Mouse (Mus musculus): ENCODE measurements around the gene Olfr617. TPM values are rescaled to one million over a fixed set of nuclear protein-coding genes. Genes with fewer than 3 reads are reported as not detected.

Olfr617 gene
- polyA plus RNA-seq, 1 experiment, result not detected

- Histone ChIP-seq H3K27ac (ENCODE audit: insufficient read depth, low read depth, low read length) (no peak overlapping the region), H3K4me3 (ENCODE audit: low read depth, low read length) (no peak overlapping the region), H3K36me3 (ENCODE audit: control insufficient read depth, insufficient read depth, low read length) (no peaks in the 10 kb centered on the region), H3K4me1 (ENCODE audit: control insufficient read depth, insufficient read depth, insufficient read length, low read length) (no peaks in the 10 kb centered on the region), H3K27me3 (ENCODE audit: control insufficient read depth, insufficient read depth, low read length) (no peaks in the 10 kb centered on the region)
- 77% methylated on average over 2 of the region's 2 CpGs for WGBS
- TF ChIP-seq POLR2A (IDR thresholded peaks at IDR 0.05; ENCODE audit: low read depth, low read length) (no peak), CTCF (IDR thresholded peaks at IDR 0.05; ENCODE audit: extremely low read depth, insufficient read length, insufficient replicate concordance, low read depth, low read length) (no peak)
Measured at GRCm38 (mm10) chr7:103607425-103607824, 34.6 kb downstream of the Olfr617 start.

- Histone ChIP-seq H3K27ac (ENCODE audit: insufficient read depth, low read depth, low read length) (no peak within 1 kb of the TSS), H3K27me3 (ENCODE audit: control insufficient read depth, insufficient read depth, low read length) (no peaks in the 10 kb centered on the region), H3K4me3 (ENCODE audit: low read depth, low read length) (no peak within 1 kb of the TSS), H3K36me3 (ENCODE audit: control insufficient read depth, insufficient read depth, low read length) (no peaks in the 10 kb centered on the region), H3K4me1 (ENCODE audit: control insufficient read depth, insufficient read depth, insufficient read length, low read length) (no peaks in the 10 kb centered on the region)
- 75% methylated on average over 2 of the region's 2 CpGs for WGBS
- TF ChIP-seq CTCF (IDR thresholded peaks at IDR 0.05; ENCODE audit: extremely low read depth, insufficient read length, insufficient replicate concordance, low read depth, low read length), result no peak
- TF ChIP-seq POLR2A (IDR thresholded peaks at IDR 0.05; ENCODE audit: low read depth, low read length), result no peak
Measured at GRCm38 (mm10) chr7:103612434-103612833, 39.6 kb downstream of the Olfr617 start, which contains the start of gene Olfr620. Olfr620 (minus strand) TSS chr7:103612534.

Other genes starting within 250 kb of the Olfr617 start
- gene Olfr598, start 249.5 kb upstream of the Olfr617 start, polyA plus RNA-seq (2012; rRNA removed), result not detected in 2 replicates
- gene Olfr599, start 237.1 kb upstream of the Olfr617 start, polyA plus RNA-seq (2012; rRNA removed), result not detected in 2 replicates
- gene Olfr600, start 223.4 kb upstream of the Olfr617 start, polyA plus RNA-seq (2012; rRNA removed), result not detected in 2 replicates
- gene Olfr601, start 210.4 kb upstream of the Olfr617 start, polyA plus RNA-seq (2012; rRNA removed), result not detected in 2 replicates
- gene Olfr603, start 186.9 kb upstream of the Olfr617 start, polyA plus RNA-seq (2012; rRNA removed), result not detected in 2 replicates
- gene Usp17lc, start 158.0 kb upstream of the Olfr617 start, polyA plus RNA-seq (2012; rRNA removed), result not detected in 2 replicates
- gene Olfr605, start 127.6 kb upstream of the Olfr617 start, polyA plus RNA-seq (2012; rRNA removed), result not detected in 2 replicates
- gene Olfr606, start 124.0 kb upstream of the Olfr617 start, polyA plus RNA-seq (2012; rRNA removed), result not detected in 2 replicates
- gene Olfr607, start 108.9 kb upstream of the Olfr617 start, polyA plus RNA-seq (2012; rRNA removed), result not detected in 2 replicates
- gene Olfr608, start 103.2 kb upstream of the Olfr617 start, polyA plus RNA-seq (2012; rRNA removed), result not detected in 2 replicates
- not detected in 2 replicates for gene Olfr609, start 75.0 kb upstream of the Olfr617 start, polyA plus RNA-seq (2012; rRNA removed)
- not detected in 2 replicates for gene Olfr610, start 60.9 kb upstream of the Olfr617 start, polyA plus RNA-seq (2012; rRNA removed)
- gene Olfr611, start 52.2 kb upstream of the Olfr617 start, polyA plus RNA-seq (2012; rRNA removed), result not detected in 2 replicates
- gene Olfr612, start 30.3 kb upstream of the Olfr617 start, polyA plus RNA-seq (2012; rRNA removed), result not detected in 2 replicates
- gene Olfr613, start 25.0 kb upstream of the Olfr617 start, polyA plus RNA-seq (2012; rRNA removed), result not detected in 2 replicates
- not detected in 2 replicates for gene Olfr615, start 17.0 kb upstream of the Olfr617 start, polyA plus RNA-seq (2012; rRNA removed)
- gene Olfr616, start 3.9 kb upstream of the Olfr617 start, polyA plus RNA-seq (2012; rRNA removed), result not detected in 2 replicates
- gene Olfr618, start 17.0 kb downstream of the Olfr617 start, polyA plus RNA-seq (2012; rRNA removed), result not detected in 2 replicates
- not detected in 2 replicates for gene Olfr619, start 27.5 kb downstream of the Olfr617 start, polyA plus RNA-seq (2012; rRNA removed)
- gene Olfr620, start 39.5 kb downstream of the Olfr617 start, polyA plus RNA-seq (2012; rRNA removed), result not detected in 2 replicates
- gene Olfr622, start 69.6 kb downstream of the Olfr617 start, polyA plus RNA-seq (2012; rRNA removed), result not detected in 2 replicates
- gene Olfr623, start 90.6 kb downstream of the Olfr617 start, polyA plus RNA-seq (2012; rRNA removed), result not detected in 2 replicates
- not detected in 2 replicates for gene Olfr624, start 98.1 kb downstream of the Olfr617 start, polyA plus RNA-seq (2012; rRNA removed)
- not detected in 2 replicates for gene Olfr625-ps1, start 109.7 kb downstream of the Olfr617 start, polyA plus RNA-seq (2012; rRNA removed)
- not detected in 2 replicates for gene Olfr243, start 141.6 kb downstream of the Olfr617 start, polyA plus RNA-seq (2012; rRNA removed)
- not detected in 2 replicates for gene Olfr628, start 157.3 kb downstream of the Olfr617 start, polyA plus RNA-seq (2012; rRNA removed)
- not detected in 2 replicates for gene Olfr629, start 171.9 kb downstream of the Olfr617 start, polyA plus RNA-seq (2012; rRNA removed)
- gene Olfr630, start 184.3 kb downstream of the Olfr617 start, polyA plus RNA-seq (2012; rRNA removed), result not detected in 2 replicates
- gene Olfr69, start 198.5 kb downstream of the Olfr617 start, polyA plus RNA-seq (2012; rRNA removed), result not detected in 2 replicates
- gene Olfr68, start 206.6 kb downstream of the Olfr617 start, polyA plus RNA-seq (2012; rRNA removed), result not detected in 2 replicates
- not detected in 2 replicates for gene Olfr67, start 218.8 kb downstream of the Olfr617 start, polyA plus RNA-seq (2012; rRNA removed)
- 7.2 and 8.9 TPM in 2 replicates for gene Hbb-bt, start 240.9 kb downstream of the Olfr617 start, polyA plus RNA-seq (2012; rRNA removed)

Measured in small intestine, adult 2 months (tissue).